Comparison of ENCODE assay signal across 10 mouse cellular contexts in the genomic region with DNA sequence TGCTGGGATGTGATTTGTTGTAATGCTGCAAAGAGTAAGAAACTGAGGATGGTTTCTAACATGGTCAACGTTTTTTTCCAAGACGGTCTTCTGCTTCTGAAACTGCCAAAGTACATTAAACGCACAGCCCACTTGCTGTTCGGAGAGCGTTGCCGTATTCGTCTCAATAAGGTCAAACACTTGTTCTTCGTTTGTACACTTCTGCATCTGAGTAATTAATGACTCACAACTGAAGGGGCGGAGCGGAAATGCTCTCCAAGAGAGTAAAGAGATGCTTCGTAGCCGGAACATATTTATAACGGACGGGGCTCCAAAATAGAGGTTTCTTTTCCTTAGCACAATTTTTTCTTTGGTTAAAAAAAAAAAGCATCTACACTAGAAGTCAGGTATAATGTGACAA. TPM values are rescaled to one million over a fixed set of nuclear protein-coding genes. Genes with fewer than 3 reads are reported as not detected.
DNase-seq lines count a peak whose midpoint lies in the region; ATAC-seq and TF ChIP-seq lines count a peak whose summit lies in the region.
"Had no signal": no experiment of that assay in that cellular context is flagged by ENCODE, and none has a peak within 500 bp of the region (broad histone marks: within the 10 kb centered on the region; RNA-seq: fewer than 3 reads in every experiment).

No protein-coding gene starts in this region.

- H3K4me1 ChIP-seq in heart, embryonic 12.5 days (replicated peaks), result no peaks in the 10 kb centered on the region
- 0 out of 2 replicates have a peak, but pooled peaks cover 2% of the 10 kb centered on the region for H3K4me1 ChIP-seq in midbrain, embryonic 14.5 days (ENCODE audit: control insufficient read depth, insufficient read depth, low read length)
- 0 out of 2 replicates have a peak, but pooled peaks cover 4% of the 10 kb centered on the region for H3K4me1 ChIP-seq in midbrain, embryonic 11.5 days (ENCODE audit: control insufficient read depth, insufficient read depth, low read length)
- H3K4me1 ChIP-seq in forebrain, embryonic 15.5 days, result peaks cover 13% of the 10 kb centered on the region
- H3K4me1 ChIP-seq in intestine, embryonic 16.5 days (ENCODE audit: control insufficient read depth, insufficient read depth, low read length), result no peaks in the 10 kb centered on the region

- H3K36me3 ChIP-seq in heart, embryonic 12.5 days, result peaks cover 24% of the 10 kb centered on the region
- 0 out of 2 replicates have a peak, but pooled peaks cover 9% of the 10 kb centered on the region for H3K36me3 ChIP-seq in midbrain, embryonic 14.5 days (ENCODE audit: control insufficient read depth, insufficient read depth, low read length)
- 0 out of 2 replicates have a peak, but pooled peaks cover 2% of the 10 kb centered on the region for H3K36me3 ChIP-seq in midbrain, embryonic 11.5 days (ENCODE audit: control insufficient read depth, insufficient read depth, low read length)
- H3K36me3 ChIP-seq in forebrain, embryonic 15.5 days, result peaks cover 7% of the 10 kb centered on the region
- peaks cover 5% of the 10 kb centered on the region for H3K36me3 ChIP-seq in myocyte (ENCODE audit: control insufficient read depth, insufficient read depth)
- no peaks in the 10 kb centered on the region; the same call in 1 of the 2 replicates for H3K36me3 ChIP-seq in intestine, embryonic 16.5 days (ENCODE audit: control insufficient read depth, insufficient read depth, low read length)
- H3K36me3 ChIP-seq: embryonic facial prominence, embryonic 15.5 days had no signal

- WGBS in heart, embryonic 12.5 days, result 91% methylated on average over 14 of the region's 14 CpGs
- WGBS in midbrain, embryonic 14.5 days, result 91% methylated on average over 14 of the region's 14 CpGs
- 92% methylated on average over 14 of the region's 14 CpGs for WGBS in midbrain, embryonic 11.5 days
- 76% methylated on average over 14 of the region's 14 CpGs for WGBS in forebrain, embryonic 15.5 days
- 78% methylated on average over 14 of the region's 14 CpGs for WGBS in intestine, embryonic 16.5 days

- H3K9me3 ChIP-seq in heart, embryonic 12.5 days (replicated peaks), result no peaks in the 10 kb centered on the region
- H3K9me3 ChIP-seq in midbrain, embryonic 14.5 days (ENCODE audit: control insufficient read depth, low read length), result no peaks in the 10 kb centered on the region
- no peaks in the 10 kb centered on the region for H3K9me3 ChIP-seq in midbrain, embryonic 11.5 days (ENCODE audit: control insufficient read depth, low read length)
- no peaks in the 10 kb centered on the region for H3K9me3 ChIP-seq in forebrain, embryonic 15.5 days
- H3K9me3 ChIP-seq in intestine, embryonic 16.5 days (ENCODE audit: control insufficient read depth, low read length), result no peaks in the 10 kb centered on the region
- H3K9me3 ChIP-seq: embryonic facial prominence, embryonic 15.5 days; midbrain, embryonic 12.5 days had no signal

- ATAC-seq in heart, embryonic 12.5 days (ENCODE audit: insufficient number of reproducible peaks, low FRiP score), result no peak
- ATAC-seq in midbrain, embryonic 14.5 days (ENCODE audit: low FRiP score, low TSS enrichment), result no peak
- no peak for ATAC-seq in midbrain, embryonic 11.5 days (ENCODE audit: low FRiP score)
- no peak for ATAC-seq in forebrain, embryonic 15.5 days (replicated peaks)
- ATAC-seq in intestine, embryonic 16.5 days, result no peak

- no peaks in the 10 kb centered on the region for H3K27me3 ChIP-seq in heart, embryonic 12.5 days (replicated peaks)
- H3K27me3 ChIP-seq in midbrain, embryonic 14.5 days (ENCODE audit: control insufficient read depth, insufficient read depth, low read length), result no peaks in the 10 kb centered on the region
- H3K27me3 ChIP-seq in midbrain, embryonic 11.5 days (ENCODE audit: control insufficient read depth, insufficient read depth, low read length), result no peaks in the 10 kb centered on the region
- H3K27me3 ChIP-seq in forebrain, embryonic 15.5 days, result no peaks in the 10 kb centered on the region
- H3K27me3 ChIP-seq in myocyte (ENCODE audit: control insufficient read depth, insufficient read depth, insufficient read length), result no peaks in the 10 kb centered on the region
- no peaks in the 10 kb centered on the region for H3K27me3 ChIP-seq in intestine, embryonic 16.5 days (replicated peaks; ENCODE audit: control insufficient read depth, insufficient read depth, low read length)
- H3K27me3 ChIP-seq: embryonic facial prominence, embryonic 15.5 days had no signal

- H3K9ac ChIP-seq in heart, embryonic 12.5 days, result no peak overlapping the region
- H3K9ac ChIP-seq in midbrain, embryonic 14.5 days (replicated peaks; ENCODE audit: low read length), result no peak overlapping the region
- H3K9ac ChIP-seq in midbrain, embryonic 11.5 days (ENCODE audit: low read length), result no peak overlapping the region
- H3K9ac ChIP-seq in forebrain, embryonic 15.5 days (replicated peaks), result no peak overlapping the region
- H3K9ac ChIP-seq in intestine, embryonic 16.5 days (ENCODE audit: low read depth, low read length), result no peak overlapping the region

- no peaks in the 10 kb centered on the region for H3K79me2 ChIP-seq in myocyte (ENCODE audit: control insufficient read depth, insufficient read depth)

- no peak overlapping the region for H3K4me3 ChIP-seq in heart, embryonic 12.5 days
- H3K4me3 ChIP-seq in midbrain, embryonic 14.5 days (replicated peaks; ENCODE audit: low read depth, low read length), result peak overlapping the region; percentile 58; the same call in 1 of the 2 replicates
- H3K4me3 ChIP-seq in midbrain, embryonic 11.5 days (ENCODE audit: low read depth, low read length), result no peak overlapping the region
- peak overlapping the region; percentile 67 for H3K4me3 ChIP-seq in forebrain, embryonic 15.5 days
- peak overlapping the region; percentile 60 for H3K4me3 ChIP-seq in myocyte
- H3K4me3 ChIP-seq in intestine, embryonic 16.5 days (ENCODE audit: low read length), result no peak overlapping the region

- H3K27ac ChIP-seq in heart, embryonic 12.5 days (ENCODE audit: poor library complexity, severe bottlenecking), result no peak overlapping the region
- no peak overlapping the region for H3K27ac ChIP-seq in midbrain, embryonic 14.5 days (replicated peaks; ENCODE audit: low read depth, low read length)
- H3K27ac ChIP-seq in midbrain, embryonic 11.5 days (ENCODE audit: low read depth, low read length), result no peak overlapping the region
- H3K27ac ChIP-seq in forebrain, embryonic 15.5 days (replicated peaks), result no peak overlapping the region
- H3K27ac ChIP-seq in intestine, embryonic 16.5 days (ENCODE audit: low read length), result no peak overlapping the region
- H3K27ac ChIP-seq: embryonic facial prominence, embryonic 15.5 days; midbrain, embryonic 12.5 days had no signal

- TF ChIP-seq POLR2A in myocyte (IDR thresholded peaks at IDR 0.05; ENCODE audit: insufficient read length, low read depth), result no peak

- H3K4me2 ChIP-seq in heart, embryonic 12.5 days, result peak overlapping the region; percentile 24
- peak overlapping the region; percentile 72; the same call in 1 of the 2 replicates for H3K4me2 ChIP-seq in midbrain, embryonic 14.5 days (ENCODE audit: low read length)
- H3K4me2 ChIP-seq in midbrain, embryonic 11.5 days, result no peak overlapping the region
- peak overlapping the region; percentile 65; the same call in 1 of the 2 replicates for H3K4me2 ChIP-seq in forebrain, embryonic 15.5 days (replicated peaks)
- H3K4me2 ChIP-seq in myocyte (ENCODE audit: low read depth), result peak overlapping the region; percentile 95
- H3K4me2 ChIP-seq in intestine, embryonic 16.5 days (ENCODE audit: low read depth, low read length), result no peak overlapping the region

- no peak overlapping the region for H3ac ChIP-seq in myocyte (ENCODE audit: control insufficient read depth, insufficient read length)

- DNase-seq in heart, adult 18-20 months, result no peak
- DNase-seq in midbrain, embryonic 14.5 days, result no peak
- DNase-seq in midbrain, embryonic 11.5 days (ENCODE audit: low spot score, missing footprints), result no peak
- no peak for DNase-seq in spleen, postnatal 14 days (ENCODE audit: low spot score in 2 of 2)

TF ChIP-seq in myocyte, 11 proteins besides CTCF, POLR2A, EP300 and RAD21 (continues in another document):
- TF ChIP-seq REST (IDR thresholded peaks at IDR 0.05; ENCODE audit: insufficient read depth, insufficient read length) (no peak), MYOG (IDR thresholded peaks at IDR 0.05; ENCODE audit: control insufficient read depth in 1 of 3, insufficient read depth in 1 of 3, insufficient read length in 2 of 3, low read depth in 2 of 3) (no peak), TCF3 (IDR thresholded peaks at IDR 0.05; ENCODE audit: insufficient read length, low read depth) (no peak), MYOD1 (IDR thresholded peaks at IDR 0.05; ENCODE audit: control insufficient read depth in 1 of 3, insufficient read length in 2 of 3, low read depth in 2 of 3) (no peak)

RNA-seq across cellular contexts. Expression of a gene that starts 1.1 kb away (rescaled TPM):
- polyA plus RNA-seq in heart, embryonic 12.5 days (2016; fragmentation: Nextera tagmentation; extraction: Ambion mirVana), result 22.4 and 22.8 TPM in 2 replicates
- total RNA-seq in heart, adult 18-20 months (2021), result 10 to 100 TPM; 29.1 to 29.7 TPM
- 15.7 and 20.1 TPM in 2 replicates for polyA plus RNA-seq in midbrain, embryonic 14.5 days (2014; fragmentation: Nextera tagmentation; extraction: Ambion mirVana)
- 21.0 and 21.8 TPM in 2 replicates for polyA plus RNA-seq in midbrain, embryonic 11.5 days (2014; fragmentation: Nextera tagmentation; extraction: Ambion mirVana)
- polyA plus RNA-seq in forebrain, embryonic 15.5 days (2015; fragmentation: Nextera tagmentation; extraction: Ambion mirVana), result 14.2 and 15.4 TPM in 2 replicates
- 7.5 TPM for polyA plus RNA-seq in myocyte (2012; fragmentation: generic; extraction: Trizol)
- polyA plus RNA-seq in intestine, embryonic 16.5 days (2015; fragmentation: Nextera tagmentation; extraction: Ambion mirVana), result 11.3 and 12.0 TPM in 2 replicates

RNA-seq across cellular contexts. Expression of a gene that starts 10.2 kb away (rescaled TPM):
- 115 and 120 TPM in 2 replicates for polyA plus RNA-seq in heart, embryonic 12.5 days (2016; fragmentation: Nextera tagmentation; extraction: Ambion mirVana)
- 10 to 100 TPM; 33.8 to 40.1 TPM for total RNA-seq in heart, adult 18-20 months (2021)
- 91.2 and 95.9 TPM in 2 replicates for polyA plus RNA-seq in midbrain, embryonic 14.5 days (2014; fragmentation: Nextera tagmentation; extraction: Ambion mirVana)
- polyA plus RNA-seq in midbrain, embryonic 11.5 days (2014; fragmentation: Nextera tagmentation; extraction: Ambion mirVana), result 128 and 155 TPM in 2 replicates
- 129 and 138 TPM in 2 replicates for polyA plus RNA-seq in forebrain, embryonic 15.5 days (2015; fragmentation: Nextera tagmentation; extraction: Ambion mirVana)
- 7.6 TPM for polyA plus RNA-seq in myocyte (2012; fragmentation: generic; extraction: Trizol)
- polyA plus RNA-seq in intestine, embryonic 16.5 days (2015; fragmentation: Nextera tagmentation; extraction: Ambion mirVana), result 110 and 126 TPM in 2 replicates

RNA-seq across cellular contexts. Expression of a gene that starts 42.3 kb away (rescaled TPM):
- 16.6 and 17.3 TPM in 2 replicates for polyA plus RNA-seq in heart, embryonic 12.5 days (2016; fragmentation: Nextera tagmentation; extraction: Ambion mirVana)
- total RNA-seq in heart, adult 18-20 months (2021), result 10 to 100 TPM; 74.2 to 74.4 TPM
- polyA plus RNA-seq in midbrain, embryonic 14.5 days (2014; fragmentation: Nextera tagmentation; extraction: Ambion mirVana), result 0.11 and 0.21 TPM in 2 replicates
- polyA plus RNA-seq in midbrain, embryonic 11.5 days (2014; fragmentation: Nextera tagmentation; extraction: Ambion mirVana), result 0.12 and 0.40 TPM in 2 replicates
- 0.20 and 0.25 TPM in 2 replicates for polyA plus RNA-seq in forebrain, embryonic 15.5 days (2015; fragmentation: Nextera tagmentation; extraction: Ambion mirVana)
- 184 TPM for polyA plus RNA-seq in myocyte (2012; fragmentation: generic; extraction: Trizol)
- polyA plus RNA-seq in intestine, embryonic 16.5 days (2015; fragmentation: Nextera tagmentation; extraction: Ambion mirVana), result 0.16 and 0.18 TPM in 2 replicates

Comparison
In these comparisons a context has a peak if more than half of its experiments do, and no peak if none do; other contexts are left out.
1. H3K4me2 ChIP-seq: peak in heart, embryonic 12.5 days (single experiment), midbrain, embryonic 14.5 days (single experiment), forebrain, embryonic 15.5 days (single experiment) and myocyte (single experiment); none in midbrain, embryonic 11.5 days (single experiment) and intestine, embryonic 16.5 days (single experiment).
2. H3K4me3 ChIP-seq: peak in midbrain, embryonic 14.5 days (single experiment), forebrain, embryonic 15.5 days (single experiment) and myocyte (single experiment); none in heart, embryonic 12.5 days (single experiment), midbrain, embryonic 11.5 days (single experiment) and intestine, embryonic 16.5 days (single experiment).
3. RNA of a gene that starts 10.2 kb away (polyA plus RNA-seq): 129 to 138 TPM in forebrain, embryonic 15.5 days, 128 to 155 TPM in midbrain, embryonic 11.5 days, 110 to 126 TPM in intestine, embryonic 16.5 days, 115 to 120 TPM in heart, embryonic 12.5 days and 91.2 to 95.9 TPM in midbrain, embryonic 14.5 days; 7.6 TPM in myocyte (single experiment); every median in the first group is over 10 times any median in the second.
4. RNA of a gene that starts 42.3 kb away (polyA plus RNA-seq): 184 TPM in myocyte (single experiment) and 16.6 to 17.3 TPM in heart, embryonic 12.5 days; 0.20 to 0.25 TPM in forebrain, embryonic 15.5 days, 0.11 to 0.21 TPM in midbrain, embryonic 14.5 days, 0.16 to 0.18 TPM in intestine, embryonic 16.5 days and 0.12 to 0.40 TPM in midbrain, embryonic 11.5 days; every median in the first group is over 10 times any median in the second.